Mouse (Mus musculus): Measurements from ENCODE around the gene Olfr715b.
"Not testable (repeated sequence)": the region's sequence is repeated elsewhere in the genome, so short reads cannot be mapped to it uniquely, and the experiment has no call there.

The Olfr715b gene

GRCm38 (mm10) chr7:107110269-107110668, at the start of gene Olfr715b:
Olfr715b (minus strand) TSS chr7:107110369.
- not testable (repeated sequence) for DNase-seq

- DNase-seq: not testable (repeated sequence)
Measured at GRCm38 (mm10) chr7:107138027-107138426, 27.9 kb upstream of the Olfr715b start, which contains the start of gene Olfr716. Olfr716 (plus strand) TSS chr7:107138327.

GRCm38 (mm10) chr7:107130983-107131382, 20.8 kb upstream of the Olfr715b start, which contains the start of gene Olfr715:
Olfr715 (minus strand) TSS chr7:107131083.
- not testable (repeated sequence) for DNase-seq

GRCm38 (mm10) chr7:107092920-107093319, 17.2 kb downstream of the Olfr715b start, which contains the start of gene Olfr17:
Olfr17 (plus strand) TSS chr7:107093220.
- DNase-seq: no peak

GRCm38 (mm10) chr7:107070681-107071080, 39.5 kb downstream of the Olfr715b start, which contains the start of gene Olfr714:
Olfr714 (plus strand) TSS chr7:107070981.
- DNase-seq: no peak
